Mouse (Mus musculus) midbrain, embryonic 13.5 days (tissue): ENCODE results near the gene Csmd2. TPM values are rescaled to one million over a fixed set of nuclear protein-coding genes. Genes with fewer than 3 reads are reported as not detected.

Experiments used
- ATAC-seq: fragments of 200-750 bp; cut with Nextera tagmentation; 2 replicates; pipeline ENCODE4 v1.8.0; 2017; ENCODE audit warnings: mild to moderate bottlenecking, moderate TSS enrichment, moderate library complexity
- H3K27ac ChIP-seq: fragments of 300-500 bp; sonication (generic); 2 replicates; pipeline ENCODE4 v1.5.1; 2015; ENCODE audit warnings: inconsistent platforms, mild to moderate bottlenecking, moderate library complexity
- H3K27me3 ChIP-seq: fragments of 300-500 bp; sonication (generic); 2 replicates; pipeline ENCODE4 v1.6.1; 2015; ENCODE audit warnings: mild to moderate bottlenecking, inconsistent platforms
- H3K36me3 ChIP-seq: fragments of 300-500 bp; sonication (generic); 2 replicates; pipeline ENCODE4 v1.6.1; 2015; ENCODE audit warnings: mild to moderate bottlenecking, inconsistent platforms
- H3K4me1 ChIP-seq: fragments of 300-500 bp; sonication (generic); replicated peaks from 2 replicates; pipeline ENCODE4 v1.6.1; 2015; ENCODE audit warnings: inconsistent platforms
- H3K4me2 ChIP-seq: fragments of 300-500 bp; sonication (generic); replicated peaks from 2 replicates; pipeline ENCODE4 v1.6.1; 2015; ENCODE audit warnings: moderate library complexity, mild to moderate bottlenecking, inconsistent platforms
- H3K4me3 ChIP-seq: fragments of 300-500 bp; sonication (generic); replicated peaks from 2 replicates; pipeline ENCODE4 v1.5.1; 2015; ENCODE audit warnings: mild to moderate bottlenecking, inconsistent platforms
- H3K9ac ChIP-seq: fragments of 300-500 bp; sonication (generic); replicated peaks from 2 replicates; pipeline ENCODE4 v1.6.1; 2015; ENCODE audit warnings: mild to moderate bottlenecking, inconsistent platforms
- H3K9me3 ChIP-seq: fragments of 300-500 bp; sonication (generic); 2 replicates; pipeline ENCODE4 v1.6.1; 2016; ENCODE audit warnings: mild to moderate bottlenecking, inconsistent platforms
- WGBS: fragments of 180-500 bp; shearing (Covaris S2); methylation state at CpG from one replicate; pipeline ENCODE4 v1.1.7; 2015; 5-methylcytosine and 5-hydroxymethylcytosine counted together
- polyA plus RNA-seq: library from polyadenylated mRNA; unstranded; fragments of >200 nt; fragmentation: Nextera tagmentation; extraction: Ambion mirVana; gene quantifications from 2 replicates; pipeline ENCODE4 v1.2.1, GENCODE M21; 2015

Csmd2 gene
- polyA plus RNA-seq, 1 experiment from 2014 or later, result 9.2 TPM

DNA sequence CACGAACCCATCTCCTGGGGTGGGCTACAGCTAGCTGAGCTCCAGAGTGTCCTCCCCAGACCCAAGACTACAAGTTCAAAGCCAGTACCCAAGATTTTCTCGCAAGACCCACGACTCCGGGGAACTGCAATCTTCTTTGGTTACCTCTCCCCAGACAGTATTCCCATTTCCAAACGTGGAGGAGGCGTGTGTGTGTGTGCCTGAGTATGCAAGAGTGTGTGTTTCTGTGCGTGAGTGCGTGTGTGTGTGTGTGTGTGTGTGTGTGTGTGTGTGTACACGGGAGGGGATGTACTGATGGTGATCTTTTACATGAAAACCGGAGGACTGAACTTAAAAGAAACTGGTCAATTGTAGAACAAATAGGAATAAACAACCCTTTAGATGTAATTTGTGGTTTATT lies 387 bp upstream of the Csmd2 start:
- Histone ChIP-seq H3K36me3 (no peaks in the 10 kb centered on the region), H3K9ac (peak overlapping the region; percentile 87), H3K27me3 (peaks cover 35% of the 10 kb centered on the region), H3K4me2 (peak overlapping the region; percentile 69), H3K4me1 (peaks cover 50% of the 10 kb centered on the region), H3K9me3 (no peaks in the 10 kb centered on the region), H3K27ac (peak overlapping the region; percentile 64), H3K4me3 (peak overlapping the region; percentile 73)
- 4% methylated on average over 10 of the region's 10 CpGs for WGBS
- peak; percentile 13; the same call in 1 of the 2 replicates for ATAC-seq

GRCm38 (mm10) chr4:127988526-127989180 lies 996 bp downstream of the Csmd2 start:
- peaks cover 31% of the 10 kb centered on the region for H3K27me3 ChIP-seq
- H3K9me3 ChIP-seq, result no peaks in the 10 kb centered on the region
- peak overlapping the region; percentile 87 for H3K27ac ChIP-seq
- peaks cover 53% of the 10 kb centered on the region for H3K4me1 ChIP-seq
- no peaks in the 10 kb centered on the region for H3K36me3 ChIP-seq
- 0% methylated on average over 39 of the region's 39 CpGs for WGBS
- peak; percentile 3; the same call in 1 of the 2 replicates for ATAC-seq
- H3K4me2 ChIP-seq, result peak overlapping the region; percentile 69
- peak overlapping the region; percentile 73 for H3K4me3 ChIP-seq
- H3K9ac ChIP-seq, result peak overlapping the region; percentile 87

GRCm38 (mm10) chr4:127989347-127989995 lies 1.8 kb downstream of the Csmd2 start:
- Histone ChIP-seq H3K4me1 (peaks cover 53% of the 10 kb centered on the region), H3K4me3 (peak overlapping the region; percentile 73), H3K9me3 (no peaks in the 10 kb centered on the region), H3K36me3 (no peaks in the 10 kb centered on the region), H3K27me3 (peaks cover 31% of the 10 kb centered on the region), H3K4me2 (peak overlapping the region; percentile 69), H3K27ac (no peak overlapping the region), H3K9ac (peak overlapping the region; percentile 87)
- ATAC-seq, result 0 out of 2 replicates have a peak, but pooled peaks have one; percentile 18
- 7% methylated on average over 18 of the region's 18 CpGs for WGBS

DNA sequence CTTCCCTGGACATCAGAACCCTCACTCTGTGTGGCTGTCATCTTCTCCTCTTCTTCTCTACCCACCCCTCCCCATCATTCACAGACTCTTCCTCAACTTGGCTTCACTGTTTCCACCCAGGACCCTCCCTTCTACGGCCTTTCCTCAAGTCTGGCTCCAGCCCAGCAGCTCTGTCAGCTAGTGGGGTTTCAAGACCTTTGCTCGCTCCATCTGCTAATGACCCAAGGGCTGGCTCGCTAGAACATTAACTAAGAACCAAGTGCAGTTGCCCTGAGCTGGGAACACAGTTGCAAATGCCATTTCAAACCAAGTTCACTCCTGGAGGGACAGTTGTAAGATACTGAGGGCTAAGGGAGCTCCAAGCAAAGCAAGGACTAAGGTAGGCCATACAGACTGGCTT lies 11.6 kb downstream of the Csmd2 start:
- no peaks in the 10 kb centered on the region for H3K27me3 ChIP-seq
- H3K9ac ChIP-seq, result no peak overlapping the region
- no peaks in the 10 kb centered on the region for H3K36me3 ChIP-seq
- WGBS, result 87% methylated on average over 3 of the region's 3 CpGs
- no peak overlapping the region for H3K4me2 ChIP-seq
- no peak overlapping the region for H3K27ac ChIP-seq
- no peak for ATAC-seq
- no peaks in the 10 kb centered on the region for H3K9me3 ChIP-seq
- 0 out of 2 replicates have a peak, but pooled peaks cover 3% of the 10 kb centered on the region for H3K4me1 ChIP-seq
- no peak overlapping the region for H3K4me3 ChIP-seq

DNA sequence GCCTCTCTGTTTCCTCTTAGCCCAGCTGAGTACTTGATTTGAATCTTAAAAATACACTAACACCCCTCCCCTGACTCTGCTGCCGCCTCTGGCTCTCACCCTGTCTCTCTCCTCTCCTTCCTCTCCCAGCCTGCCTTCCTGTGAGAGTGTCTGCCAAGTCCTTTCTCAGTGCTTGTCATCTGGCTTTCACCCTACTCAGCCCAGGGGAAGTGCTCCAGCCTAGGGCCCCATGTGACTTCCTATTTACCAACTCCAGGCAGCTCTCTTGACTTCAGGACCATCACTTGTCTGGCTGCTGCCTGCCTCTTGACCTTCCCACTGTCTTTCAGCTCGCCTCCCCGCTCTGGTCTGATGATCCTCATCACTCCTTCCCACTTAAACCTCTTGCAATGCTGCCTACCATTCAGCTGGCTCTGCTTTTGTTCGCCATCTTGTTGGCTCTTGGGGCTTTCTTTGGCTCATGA lies 15.0 kb downstream of the Csmd2 start:
- H3K27ac ChIP-seq, result no peak overlapping the region

GRCm38 (mm10) chr4:128004797-128005452 lies 17.3 kb downstream of the Csmd2 start:
- H3K27ac ChIP-seq, result no peak overlapping the region

More for the DNA sequence above, 15.0 kb downstream of the Csmd2 start:
- no peaks in the 10 kb centered on the region for H3K27me3 ChIP-seq
- no peaks in the 10 kb centered on the region for H3K36me3 ChIP-seq
- no peak overlapping the region for H3K9ac ChIP-seq
- H3K4me2 ChIP-seq, result no peak overlapping the region
- WGBS, result 76% methylated on average over 4 of the region's 4 CpGs
- H3K9me3 ChIP-seq, result no peaks in the 10 kb centered on the region
- no peak overlapping the region for H3K4me3 ChIP-seq
- no peak for ATAC-seq
- 0 out of 2 replicates have a peak, but pooled peaks cover 3% of the 10 kb centered on the region for H3K4me1 ChIP-seq

GRCm38 (mm10) chr4:128019465-128019864 lies 31.8 kb downstream of the Csmd2 start:
- WGBS, result 72% methylated on average over 2 of the region's 2 CpGs
- H3K9ac ChIP-seq, result no peak overlapping the region
- no peak for ATAC-seq
- no peak overlapping the region for H3K4me3 ChIP-seq
- no peak overlapping the region for H3K4me2 ChIP-seq
- H3K27ac ChIP-seq, result no peak overlapping the region
- no peaks in the 10 kb centered on the region for H3K36me3 ChIP-seq
- peaks cover 29% of the 10 kb centered on the region for H3K4me1 ChIP-seq
- H3K27me3 ChIP-seq, result no peaks in the 10 kb centered on the region
- no peaks in the 10 kb centered on the region for H3K9me3 ChIP-seq

More at GRCm38 (mm10) chr4:128004797-128005452, 17.3 kb downstream of the Csmd2 start:
- WGBS, result 68% methylated on average over 3 of the region's 3 CpGs
- Histone ChIP-seq H3K36me3 (no peaks in the 10 kb centered on the region), H3K4me3 (no peak overlapping the region), H3K27me3 (no peaks in the 10 kb centered on the region), H3K9ac (no peak overlapping the region), H3K4me2 (no peak overlapping the region), H3K9me3 (no peaks in the 10 kb centered on the region), H3K4me1 (peaks cover 9% of the 10 kb centered on the region)
- no peak for ATAC-seq

DNA sequence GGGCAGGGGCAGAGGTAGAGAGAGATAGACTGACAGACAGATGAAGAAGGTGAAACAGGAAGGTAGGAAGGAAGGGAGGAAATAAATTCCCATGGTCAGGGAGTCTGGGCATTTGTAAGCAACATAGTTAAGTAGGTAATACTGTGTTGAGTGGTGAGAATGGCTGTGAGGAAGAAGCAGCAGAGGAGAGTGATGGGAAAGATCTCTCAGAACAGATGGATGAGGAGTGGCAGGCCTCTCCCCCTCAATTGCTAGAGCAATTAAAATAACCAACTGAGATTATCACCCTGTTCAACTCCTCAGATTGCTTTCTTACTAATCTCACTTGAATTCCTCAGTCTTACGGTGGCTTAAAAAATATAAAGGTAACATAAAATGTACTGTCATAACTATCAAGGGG lies 40.6 kb downstream of the Csmd2 start:
- Histone ChIP-seq H3K9ac (no peak overlapping the region), H3K4me3 (no peak overlapping the region), H3K27ac (no peak overlapping the region), H3K4me1 (no peaks in the 10 kb centered on the region), H3K27me3 (no peaks in the 10 kb centered on the region), H3K9me3 (no peaks in the 10 kb centered on the region), H3K4me2 (no peak overlapping the region), H3K36me3 (no peaks in the 10 kb centered on the region)
- ATAC-seq, result no peak
- 88% methylated on average over 1 of the region's 1 CpGs for WGBS

- Histone ChIP-seq H3K4me3 (no peak overlapping the region), H3K27me3 (no peaks in the 10 kb centered on the region), H3K9me3 (no peaks in the 10 kb centered on the region), H3K36me3 (no peaks in the 10 kb centered on the region), H3K9ac (no peak overlapping the region), H3K4me2 (no peak overlapping the region), H3K27ac (peak overlapping the region; percentile 80), H3K4me1 (peaks cover 38% of the 10 kb centered on the region)
- 15% methylated on average over 4 of the region's 4 CpGs for WGBS
- ATAC-seq, result peak; percentile 77
Measured at GRCm38 (mm10) chr4:128041901-128042300, 54.2 kb downstream of the Csmd2 start.

DNA sequence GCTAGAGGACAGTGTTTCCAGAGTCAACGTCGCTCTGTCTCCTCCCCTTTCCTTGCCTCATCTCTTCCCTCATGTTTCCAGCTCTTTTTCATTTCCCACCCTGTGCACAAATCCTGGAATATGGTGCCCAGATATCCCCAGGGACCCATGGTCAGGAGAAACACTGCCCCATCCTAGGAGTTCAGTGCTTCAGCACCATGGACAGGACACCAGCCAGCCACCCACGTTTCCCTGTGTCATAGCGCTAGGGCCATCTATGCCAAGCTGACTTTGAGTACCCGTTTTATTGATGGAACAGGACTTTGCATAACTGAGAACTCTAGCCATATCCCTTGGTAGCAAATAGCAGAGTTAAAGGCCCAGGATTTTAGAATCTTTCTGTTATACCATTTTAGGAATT lies 55.0 kb downstream of the Csmd2 start:
- peak overlapping the region; percentile 80 for H3K27ac ChIP-seq
- WGBS, result 27% methylated on average over 5 of the region's 5 CpGs
- no peak overlapping the region for H3K9ac ChIP-seq
- no peaks in the 10 kb centered on the region for H3K9me3 ChIP-seq
- no peaks in the 10 kb centered on the region for H3K36me3 ChIP-seq
- ATAC-seq, result no peak
- peaks cover 38% of the 10 kb centered on the region for H3K4me1 ChIP-seq
- H3K4me3 ChIP-seq, result no peak overlapping the region
- H3K27me3 ChIP-seq, result no peaks in the 10 kb centered on the region
- no peak overlapping the region for H3K4me2 ChIP-seq

DNA sequence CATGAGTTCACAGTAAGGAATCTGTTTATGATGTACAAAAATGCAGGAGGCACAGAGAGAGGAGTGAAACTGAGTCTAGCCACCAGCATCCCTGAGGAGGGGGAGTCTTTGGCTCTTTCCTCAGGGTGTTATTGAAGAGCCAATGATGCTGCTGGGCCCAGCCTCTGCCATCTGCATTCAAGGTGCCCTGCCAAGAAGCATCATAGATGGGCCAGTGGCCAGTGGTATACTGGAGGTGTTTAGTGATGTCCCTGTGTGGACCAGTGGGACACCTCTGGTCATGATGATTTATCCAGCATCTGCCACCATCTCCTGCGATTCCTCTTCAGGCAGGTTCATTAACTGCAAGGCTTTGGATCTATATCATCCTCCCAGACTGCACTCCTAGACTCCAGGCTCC lies 61.1 kb downstream of the Csmd2 start:
- no peak overlapping the region for H3K4me2 ChIP-seq
- no peak overlapping the region for H3K9ac ChIP-seq
- WGBS, result 83% methylated on average over 1 of the region's 1 CpGs
- no peak overlapping the region for H3K27ac ChIP-seq
- no peaks in the 10 kb centered on the region for H3K36me3 ChIP-seq
- ATAC-seq, result no peak
- no peaks in the 10 kb centered on the region for H3K9me3 ChIP-seq
- no peak overlapping the region for H3K4me3 ChIP-seq
- H3K4me1 ChIP-seq, result peaks cover 15% of the 10 kb centered on the region
- H3K27me3 ChIP-seq, result no peaks in the 10 kb centered on the region

GRCm38 (mm10) chr4:128052701-128053100 lies 65.0 kb downstream of the Csmd2 start:
- Histone ChIP-seq H3K4me1 (peaks cover 9% of the 10 kb centered on the region; the same call in 1 of the 2 replicates), H3K36me3 (no peaks in the 10 kb centered on the region), H3K4me2 (no peak overlapping the region), H3K27me3 (no peaks in the 10 kb centered on the region), H3K9ac (no peak overlapping the region), H3K4me3 (no peak overlapping the region), H3K27ac (no peak overlapping the region), H3K9me3 (no peaks in the 10 kb centered on the region)
- 81% methylated on average over 8 of the region's 8 CpGs for WGBS
- no peak for ATAC-seq
